Mouse (Mus musculus): ENCODE data around the gene Amhr2.

- TF ChIP-seq CTCF (conservative IDR thresholded peaks at IDR 0.05; ENCODE audit: low read length) (no peak), POU5F1 (IDR thresholded peaks at IDR 0.05; ENCODE audit: borderline replicate concordance, low read length) (no peak)
Observed at GRCm38 (mm10) chr15:102474520-102474919, 29.4 kb downstream of the Amhr2 start.

Measured in E14TG2a.4 (cell line).